Mouse (Mus musculus): ENCODE measurements around the gene BC049352. TPM values are rescaled to one million over a fixed set of nuclear protein-coding genes. Genes with fewer than 3 reads are reported as not detected.

Gene BC049352
- total RNA-seq, 4 experiments from 2014 or later = 0.78 to 1.9 (median 1.4) TPM

DNA sequence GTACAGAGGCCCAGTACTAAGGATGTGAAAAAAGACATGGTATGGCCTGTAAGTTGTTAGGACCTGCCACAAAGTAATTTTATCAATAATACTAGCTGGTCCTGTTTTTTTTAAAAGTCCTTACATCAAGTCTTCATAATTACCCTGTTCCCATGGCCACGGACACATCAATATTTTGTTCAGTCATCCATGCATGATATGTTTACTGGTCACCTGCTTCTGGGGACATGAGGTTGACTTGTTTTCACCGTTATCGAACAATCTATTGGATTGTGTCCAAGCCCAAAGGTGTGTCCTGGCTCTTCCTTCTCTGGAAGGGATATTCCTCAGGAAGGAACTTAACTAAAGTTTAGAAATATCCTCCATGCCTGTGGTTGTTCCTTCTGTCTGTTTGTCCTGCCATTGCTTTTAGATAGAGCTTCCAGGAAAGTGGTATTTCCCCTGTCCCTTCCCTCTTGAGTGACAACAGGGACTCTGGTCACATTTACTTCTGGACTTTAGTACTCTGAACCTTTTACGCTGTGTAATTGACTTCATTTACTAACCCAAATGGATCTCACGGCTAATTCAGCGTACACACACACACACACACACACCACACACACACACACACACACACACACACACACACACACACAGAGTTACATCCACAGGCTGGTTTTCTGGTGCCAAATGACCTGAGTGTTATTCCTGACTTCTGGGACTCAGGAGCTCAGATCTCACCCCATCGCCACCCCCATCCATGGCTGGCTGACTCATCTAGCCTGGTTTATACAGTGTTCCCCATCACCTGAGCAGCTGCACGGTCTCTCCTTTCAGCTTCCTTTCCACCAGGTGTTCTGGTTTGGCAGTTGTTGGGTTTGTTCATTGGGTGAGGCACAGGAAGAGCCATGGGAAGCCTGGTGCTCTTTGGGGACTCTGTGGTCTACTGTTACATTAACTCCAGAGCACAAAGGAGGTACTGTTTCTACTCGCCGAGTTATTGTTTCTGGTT is 7.1 kb downstream of the BC049352 start:
- no peak for DNase-seq (ENCODE audit: low spot score in 2 of 2)

DNA sequence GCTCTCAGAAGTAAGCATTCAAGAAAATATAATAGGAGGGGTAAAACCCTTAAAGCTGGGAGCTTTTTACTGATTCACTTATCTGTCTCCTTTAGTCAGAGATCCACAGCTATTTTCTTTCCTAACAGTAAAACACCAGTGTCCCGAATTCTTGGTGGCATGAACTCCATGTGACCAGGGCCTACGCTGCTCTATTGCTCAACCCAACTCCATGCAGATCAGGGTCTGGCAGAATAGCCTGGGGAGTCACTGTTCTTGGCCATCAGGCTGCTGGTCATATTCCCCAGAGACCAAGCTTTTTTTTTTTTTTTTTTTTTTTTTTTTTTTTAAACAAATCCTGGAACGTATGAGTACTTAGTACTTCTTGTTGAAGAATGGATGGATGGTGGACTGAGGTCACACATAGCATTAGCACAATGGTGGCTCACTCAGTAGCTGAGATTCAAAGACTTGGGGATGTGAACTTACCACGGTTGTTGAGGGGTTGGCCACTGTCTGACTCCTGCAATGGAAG is 7.9 kb downstream of the BC049352 start:
- DNase-seq (ENCODE audit: low spot score in 2 of 2) = no peak

DNA sequence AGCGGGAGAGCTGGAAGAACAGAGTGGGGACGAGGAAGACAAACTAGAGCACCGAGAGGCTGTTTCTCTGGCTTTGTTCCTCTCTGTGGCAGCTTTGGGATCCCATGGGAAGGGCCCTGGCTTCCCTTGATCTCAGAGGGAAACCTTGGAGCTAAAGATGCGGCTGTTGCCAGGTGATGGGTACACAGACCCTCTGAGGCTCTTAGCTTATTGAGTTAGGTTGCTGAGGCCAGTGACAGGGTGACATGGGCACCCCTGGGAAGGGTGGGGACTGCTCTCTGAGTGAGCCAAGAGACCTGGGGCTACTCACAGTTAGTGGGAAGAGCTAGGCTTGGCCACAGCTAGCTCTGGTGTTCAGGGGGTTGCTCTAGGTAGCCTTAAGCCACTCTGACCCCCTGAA is 13.7 kb downstream of the BC049352 start:
- DNase-seq (ENCODE audit: low spot score in 2 of 2) = no peak

DNA sequence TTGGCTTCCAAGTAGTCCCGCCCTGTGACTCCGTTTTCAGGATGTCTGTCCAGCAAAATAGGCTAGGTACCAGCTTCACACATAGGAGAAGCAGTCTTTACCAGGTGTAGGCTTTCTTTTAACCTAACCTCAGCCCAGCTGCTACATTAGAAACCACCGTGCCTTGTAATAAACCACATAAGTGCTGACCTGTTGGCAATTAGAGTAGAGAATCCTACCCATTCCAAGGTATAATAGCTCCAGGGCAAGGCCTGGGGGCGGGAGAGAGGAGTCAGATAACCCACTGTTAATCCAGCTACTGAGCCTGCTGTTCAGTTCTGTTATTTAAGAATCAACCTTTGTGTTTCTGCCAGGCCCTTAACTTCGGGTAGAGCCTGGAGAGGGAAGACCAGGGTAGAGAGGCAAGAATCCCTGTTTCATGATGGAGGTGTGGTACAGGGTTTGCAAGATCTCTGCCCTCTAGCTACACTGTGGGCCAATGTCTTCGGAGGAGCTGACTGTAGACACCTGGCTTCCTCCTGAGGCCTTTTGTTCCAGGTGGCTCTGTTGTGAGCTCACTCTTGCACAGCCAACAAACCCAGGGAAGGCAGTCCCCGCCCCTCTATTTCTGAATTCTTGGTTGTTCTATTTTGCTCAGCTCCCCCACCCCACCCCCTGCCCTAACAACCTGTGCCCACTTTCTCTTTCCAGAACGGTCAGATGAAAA is 14.5 kb downstream of the BC049352 start:
- no peak for DNase-seq (ENCODE audit: low spot score in 2 of 2)

DNA sequence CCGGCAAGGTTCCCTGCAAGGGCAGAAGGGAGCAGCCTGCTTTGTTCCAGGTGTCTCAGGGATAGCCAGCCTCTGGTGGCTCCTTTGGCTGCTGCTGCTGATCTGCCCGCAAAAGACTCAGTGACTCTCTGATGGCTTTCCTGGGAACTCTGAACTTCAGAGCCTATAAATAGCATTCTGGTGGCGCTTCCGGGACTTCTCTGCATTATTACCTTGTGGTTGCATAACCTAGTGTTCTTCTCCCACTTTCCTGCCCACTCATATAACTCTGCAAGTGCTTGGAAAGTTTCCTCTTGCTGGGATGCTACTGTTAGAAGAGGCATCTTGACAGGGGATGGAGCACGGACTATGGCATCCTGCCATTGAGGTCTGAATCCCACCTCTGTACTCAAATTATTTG is 15.7 kb downstream of the BC049352 start:
- no peak for DNase-seq (ENCODE audit: low spot score in 2 of 2)

DNA sequence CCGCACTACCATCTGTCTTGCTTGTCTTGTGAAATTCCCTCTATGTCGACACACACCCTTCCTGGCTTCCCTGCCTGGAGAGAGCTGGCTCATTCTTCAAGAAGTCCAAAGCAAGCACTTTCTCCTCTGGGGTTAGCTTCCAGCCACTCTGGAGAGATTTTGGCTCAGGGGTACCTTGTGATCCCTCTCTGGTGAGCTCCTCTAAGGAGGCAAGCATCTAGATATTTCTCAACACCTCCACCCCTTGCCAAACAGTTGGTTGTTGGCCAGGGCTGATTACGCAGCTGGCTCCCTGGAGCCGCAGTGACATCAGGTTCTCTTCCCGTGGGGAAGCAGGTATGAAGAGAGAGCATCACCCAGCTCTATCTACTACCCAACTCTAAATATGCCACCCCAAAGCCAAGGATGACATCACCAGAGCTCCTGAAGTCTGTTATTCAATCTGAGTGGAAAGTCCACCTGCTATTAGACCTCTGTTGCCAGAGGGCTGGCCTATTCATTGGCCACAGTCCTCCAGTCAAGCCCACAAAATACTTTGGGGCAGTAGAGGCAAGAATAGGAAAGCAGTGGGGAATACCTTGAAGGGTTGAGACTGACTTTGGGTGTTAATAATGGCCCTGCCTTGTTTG is 19.6 kb downstream of the BC049352 start:
- DNase-seq (ENCODE audit: low spot score in 2 of 2) = peak; percentile 25 to 27

DNA sequence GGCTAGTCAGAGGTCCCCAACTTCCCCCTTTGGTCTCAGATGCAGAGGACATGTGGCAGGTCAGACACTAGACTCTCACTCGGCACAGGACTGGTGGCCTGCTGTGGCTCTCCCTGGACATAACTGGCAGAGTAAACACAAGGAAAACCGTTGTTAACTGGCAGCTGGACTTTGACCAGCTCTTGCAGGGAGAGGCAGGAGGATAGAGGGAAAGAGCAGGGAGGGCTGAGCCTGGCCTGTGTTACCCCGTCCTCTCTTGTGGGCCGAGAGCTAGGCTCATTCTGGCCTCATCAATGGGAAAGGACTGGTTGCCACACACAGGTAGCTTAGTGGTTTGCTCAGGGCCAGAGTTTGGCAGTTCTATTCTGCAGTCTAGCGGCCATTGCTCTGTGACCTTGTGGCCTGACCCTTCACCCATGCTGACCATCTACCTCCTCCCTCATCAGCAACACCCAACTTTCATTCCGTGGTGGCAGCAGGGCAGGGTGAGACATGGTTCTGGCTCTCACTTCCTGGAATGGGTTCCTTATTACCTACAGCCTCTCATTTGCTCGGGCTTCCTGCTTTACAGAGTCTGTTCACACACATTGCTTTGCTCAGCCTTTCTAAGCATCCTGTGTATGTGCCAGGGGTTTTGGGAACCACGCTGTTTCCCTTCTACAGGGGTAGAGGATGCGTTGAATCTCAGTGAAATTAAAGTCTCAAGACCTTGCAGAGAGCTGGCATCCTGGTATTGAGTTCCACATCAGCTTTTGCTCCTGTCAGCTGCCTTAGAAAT is 20.4 kb downstream of the BC049352 start:
- DNase-seq (ENCODE audit: low spot score in 2 of 2) = no peak

DNA sequence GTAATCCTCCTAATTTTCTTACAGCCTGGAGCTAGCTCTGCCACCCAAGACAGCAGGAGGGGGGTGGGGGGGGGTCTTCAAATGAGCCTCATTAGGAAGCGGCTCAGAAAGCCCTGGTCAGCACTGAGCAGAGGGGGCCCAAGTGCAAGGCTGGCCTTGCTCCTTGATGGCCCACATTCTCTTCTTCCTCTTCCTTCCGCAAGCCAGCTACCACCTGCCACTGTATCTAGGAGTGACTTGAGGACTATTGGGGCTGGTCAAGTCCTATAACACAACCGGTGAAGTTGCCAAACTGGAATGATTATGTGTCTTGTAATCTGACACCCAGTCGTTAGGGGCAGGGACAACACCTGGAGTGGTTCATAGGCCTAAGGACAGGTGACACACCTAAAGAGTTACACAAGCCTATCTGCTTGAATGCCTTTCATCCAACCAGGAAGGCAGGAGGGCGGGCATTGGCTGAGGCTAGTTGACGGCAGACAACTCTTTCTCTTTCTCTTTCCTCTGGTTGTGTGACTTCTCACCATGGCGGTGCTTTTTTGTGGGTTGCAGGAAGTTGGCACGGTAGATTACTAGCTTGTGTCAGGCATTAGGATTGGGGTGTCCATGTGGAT is 22.1 kb downstream of the BC049352 start, which contains the start of gene Tmprss4:
Gene Tmprss4, minus strand, starts transcription at position 296 of the 614 bp plus-strand sequence.
- DNase-seq (ENCODE audit: low spot score in 2 of 2) = no peak

DNA sequence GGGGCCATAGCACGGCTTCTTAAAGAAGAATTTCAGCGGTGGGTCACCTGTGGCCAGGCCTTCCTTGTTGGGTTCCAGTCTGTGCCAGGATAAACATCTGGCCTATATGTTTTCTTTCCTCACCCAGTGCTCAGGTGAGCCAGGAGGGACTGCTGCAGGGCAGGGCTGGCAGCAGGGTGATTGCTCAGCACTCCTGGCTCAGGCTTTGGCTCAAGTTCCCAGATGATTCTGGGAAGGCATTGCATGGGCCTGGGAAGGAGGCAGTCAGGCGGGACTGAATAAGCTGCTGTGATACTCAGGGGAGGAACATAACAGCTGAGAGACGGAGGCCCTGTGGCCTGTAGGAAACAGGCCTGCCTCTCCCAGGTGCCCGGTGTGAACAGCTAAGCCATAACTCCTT is 23.3 kb downstream of the BC049352 start:
- no peak for DNase-seq (ENCODE audit: low spot score in 2 of 2)

DNA sequence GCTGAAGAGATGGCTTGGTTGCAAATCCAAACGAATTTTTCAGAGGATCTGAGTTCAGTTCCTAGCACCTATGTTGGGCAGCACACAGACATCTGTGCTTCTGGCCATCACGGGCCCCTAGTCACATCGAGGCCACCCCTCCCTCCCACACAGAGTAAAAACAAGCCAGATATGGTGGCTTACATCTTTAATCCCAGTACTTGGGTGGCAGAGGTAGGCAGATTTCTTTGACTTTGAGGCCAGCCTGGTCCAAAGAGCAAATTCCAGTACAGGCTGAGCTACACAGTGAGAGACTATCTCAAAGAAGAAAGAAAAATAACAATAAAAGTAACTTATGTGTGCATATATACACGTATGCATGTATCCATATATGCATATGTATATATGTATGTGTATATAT is 24.3 kb downstream of the BC049352 start:
- DNase-seq (ENCODE audit: low spot score in 2 of 2) = no peak

DNA sequence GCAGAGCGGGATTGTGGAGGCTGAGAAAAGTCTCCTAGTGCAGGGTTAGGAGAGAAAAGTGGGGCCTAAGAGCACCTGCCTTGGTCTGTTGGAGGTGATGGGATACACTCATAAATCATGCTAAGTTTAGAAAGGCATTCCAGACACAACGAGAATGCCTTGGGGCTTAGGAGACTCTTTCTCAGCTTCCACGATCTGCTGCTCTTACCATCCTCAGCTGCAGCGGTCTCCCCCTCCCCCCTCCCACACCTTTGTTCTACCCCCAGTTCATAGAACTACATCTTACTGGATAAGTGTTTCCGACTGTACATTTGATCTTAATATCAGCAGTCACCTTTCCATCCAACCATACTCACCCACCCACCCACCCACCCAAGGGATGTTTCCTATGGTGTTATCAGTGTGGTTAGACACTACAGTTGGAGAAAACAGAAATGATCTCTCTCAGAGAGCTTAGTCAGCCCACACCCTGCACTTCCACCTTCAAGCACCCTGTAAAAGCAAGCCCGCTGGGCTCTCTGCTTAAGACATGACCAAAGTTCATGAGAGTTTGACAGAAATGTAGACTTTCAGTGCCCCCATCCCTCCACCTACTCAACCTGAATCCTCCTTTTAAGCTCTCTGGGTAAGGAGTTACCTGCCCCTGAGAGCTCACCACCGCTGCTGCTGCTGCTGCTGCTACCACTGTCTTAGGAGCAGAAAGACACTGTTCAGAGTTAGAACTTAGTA is 25.4 kb downstream of the BC049352 start:
- no peak for DNase-seq (ENCODE audit: low spot score in 2 of 2)

DNA sequence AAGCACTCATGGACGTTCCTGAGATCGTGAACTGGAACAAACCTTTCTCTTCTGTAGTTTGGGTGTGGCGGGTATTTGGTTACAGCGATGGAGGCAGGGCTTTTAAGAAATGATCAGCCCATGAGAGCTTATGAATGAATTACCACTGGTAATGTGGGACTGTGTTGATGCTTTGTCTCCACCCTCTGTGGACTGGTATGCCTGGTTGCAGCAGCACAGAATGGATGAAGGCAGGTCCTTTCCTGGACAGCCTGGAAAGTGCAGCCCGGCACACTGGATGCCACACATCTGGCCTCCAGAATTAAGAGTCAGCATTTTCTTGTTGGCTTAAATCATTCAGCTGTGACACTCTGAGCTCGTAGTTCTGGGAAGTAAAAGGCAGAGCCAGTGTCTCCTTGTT is 30.2 kb downstream of the BC049352 start:
- no peak for DNase-seq (ENCODE audit: low spot score in 2 of 2)

DNA sequence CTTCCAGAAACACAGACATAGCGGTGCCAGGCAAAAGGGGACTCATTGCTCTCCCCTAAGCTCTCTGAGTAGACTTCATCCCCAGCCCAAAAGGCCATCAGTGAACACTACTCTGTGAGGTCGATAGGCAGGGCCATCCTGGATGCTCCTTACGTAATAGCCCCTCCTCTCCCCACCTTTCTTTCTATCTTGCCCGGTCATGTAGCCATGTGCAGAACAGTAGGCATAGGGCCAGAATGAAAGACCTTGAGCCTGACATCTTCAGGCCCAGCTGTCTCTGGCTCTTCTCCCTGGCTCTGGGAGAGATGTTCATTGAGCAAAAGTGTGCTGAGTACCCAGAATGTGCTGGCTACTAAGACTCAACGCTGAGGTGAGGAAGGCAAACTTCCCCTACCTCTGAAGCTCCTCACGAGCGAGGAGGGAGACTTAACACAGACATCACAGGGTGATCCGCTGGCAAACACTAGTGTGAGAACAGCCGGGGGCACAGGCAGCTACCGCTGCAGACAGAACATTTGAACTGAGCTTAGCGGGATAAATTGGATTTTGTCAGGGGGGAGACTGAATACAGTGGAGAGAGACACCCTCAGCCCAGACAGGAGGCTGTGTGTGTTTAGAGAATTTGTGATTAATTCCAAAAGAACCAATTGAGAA is 33.8 kb downstream of the BC049352 start:
- DNase-seq (ENCODE audit: low spot score in 2 of 2) = no peak

DNA sequence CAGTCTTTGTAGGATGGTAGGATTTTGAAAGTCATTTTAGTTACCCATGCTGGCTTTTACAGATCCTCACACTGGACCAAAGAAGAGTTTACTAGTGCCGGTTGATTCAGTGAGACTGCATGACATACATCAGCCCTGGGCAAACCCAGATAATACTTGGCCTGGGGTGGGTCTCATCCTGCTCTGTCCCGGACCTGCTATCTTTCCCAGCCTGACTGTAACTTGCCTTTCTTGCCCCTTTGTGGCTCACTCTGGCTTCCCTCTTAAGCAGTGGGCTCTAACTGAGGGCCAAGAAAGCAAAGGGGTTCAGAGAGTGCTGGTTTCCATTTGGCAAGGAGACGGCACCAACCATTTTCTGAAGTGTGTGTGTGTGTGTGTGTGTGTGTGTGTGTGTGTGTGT is 37.8 kb downstream of the BC049352 start:
- DNase-seq (ENCODE audit: low spot score in 2 of 2) = no peak

DNA sequence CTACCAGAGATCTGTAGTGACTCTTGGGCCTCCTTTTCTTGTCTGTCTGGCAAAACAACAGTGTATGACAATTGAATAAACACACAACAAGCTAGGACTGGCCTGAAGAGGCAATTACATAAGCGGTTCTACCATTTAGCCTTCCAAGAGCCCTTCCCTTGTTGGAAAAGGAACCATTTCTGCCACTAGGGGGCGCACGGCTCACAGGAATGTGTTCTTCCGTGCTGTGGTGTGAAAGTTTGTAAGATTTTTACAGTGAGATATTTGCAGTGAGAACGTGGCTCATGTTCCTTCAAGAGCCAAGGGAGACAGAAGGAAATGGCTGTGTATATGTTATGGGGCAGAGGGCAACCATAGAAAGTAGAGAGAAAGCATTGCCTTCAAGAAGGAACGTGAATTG is 39.8 kb downstream of the BC049352 start:
- DNase-seq (ENCODE audit: low spot score in 2 of 2) = peak; percentile 73 to 78

DNA sequence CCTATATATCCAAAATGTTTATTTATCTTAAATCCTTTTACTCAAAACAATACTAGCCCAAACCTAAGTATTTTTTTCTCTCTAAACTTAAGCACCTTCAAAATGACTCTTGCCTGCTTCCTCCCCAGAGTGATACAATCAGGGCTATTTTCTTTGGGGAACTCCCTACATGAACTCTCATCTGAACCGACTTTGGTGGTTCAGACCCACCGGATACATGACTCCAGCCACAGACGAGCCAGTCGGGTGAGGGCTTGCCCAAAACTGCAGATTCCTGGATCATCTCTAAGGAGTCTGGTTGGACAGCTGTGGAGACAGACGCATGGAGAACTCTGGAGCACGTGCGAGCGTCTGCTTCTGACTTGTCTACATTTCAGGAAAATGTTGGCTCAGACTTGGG is 47.6 kb downstream of the BC049352 start:
- DNase-seq (ENCODE audit: low spot score in 2 of 2) = no peak

DNA sequence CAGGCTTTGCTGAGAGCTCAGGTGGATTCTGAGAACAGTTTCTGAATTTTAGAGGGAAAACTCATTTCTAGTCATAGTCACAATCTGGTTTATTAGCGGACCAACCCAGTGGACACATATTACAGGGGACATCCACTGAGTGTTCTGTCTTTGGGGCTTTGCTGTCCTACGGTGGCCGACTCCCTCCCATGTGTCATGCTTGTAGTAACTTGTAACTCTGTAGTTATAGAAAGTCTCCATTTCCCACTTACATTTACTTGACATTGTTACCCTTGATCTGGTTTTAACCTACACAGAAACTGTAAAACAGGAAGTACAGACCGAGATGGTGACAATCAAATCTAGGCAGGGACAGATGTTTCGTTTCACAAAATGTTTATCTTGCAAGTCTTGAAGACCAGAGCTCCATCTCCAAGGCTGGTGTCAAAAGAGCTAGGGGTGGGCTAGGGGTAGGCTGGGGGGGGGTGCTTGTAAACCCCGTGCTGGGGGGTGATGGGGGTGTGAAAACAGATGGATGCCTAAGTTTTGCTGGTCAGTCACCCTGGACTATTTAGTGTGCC is 53.9 kb downstream of the BC049352 start:
- no peak for DNase-seq (ENCODE audit: low spot score in 2 of 2)

DNA sequence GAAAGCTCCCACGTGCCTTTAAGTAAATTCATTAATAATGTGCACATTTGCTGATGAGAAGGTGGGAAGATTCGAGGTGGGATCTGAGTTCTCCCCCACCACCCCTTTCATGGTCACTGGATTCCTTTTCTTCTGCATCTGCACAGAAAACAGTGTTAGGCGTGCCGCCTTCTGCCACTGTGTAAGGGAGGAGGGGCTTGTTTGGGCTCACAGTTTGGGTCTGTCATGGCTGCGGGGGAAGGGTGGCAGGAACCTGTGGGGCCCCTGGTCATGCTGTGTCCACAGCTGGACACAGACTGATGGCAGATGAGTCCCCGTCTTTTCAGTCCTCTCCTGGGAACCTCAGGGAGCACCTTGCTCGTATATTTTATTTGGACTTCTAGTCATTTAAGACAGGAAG is 54.9 kb downstream of the BC049352 start:
- DNase-seq (ENCODE audit: low spot score in 2 of 2) = no peak

DNA sequence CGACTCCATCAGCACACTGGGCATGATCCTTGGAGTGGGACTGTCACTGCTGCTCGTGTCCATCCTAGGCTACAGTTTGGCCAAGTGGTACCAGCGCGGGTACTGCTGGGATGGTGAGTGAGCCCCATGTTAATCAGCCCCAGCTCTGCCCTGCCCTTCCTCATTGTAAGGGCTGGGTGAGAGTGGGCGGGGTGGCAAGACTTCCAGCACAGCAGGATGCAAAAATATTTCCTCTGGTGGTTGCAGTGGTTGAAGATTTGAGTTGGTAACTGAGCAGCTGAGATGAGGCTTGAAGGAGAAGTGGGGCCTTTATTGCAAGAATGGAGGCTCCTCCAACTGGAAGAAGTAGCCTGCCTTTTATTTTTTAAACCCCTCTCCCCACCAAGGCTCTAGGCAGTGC is 59.6 kb downstream of the BC049352 start:
- DNase-seq (ENCODE audit: low spot score in 2 of 2) = no peak
